Mouse (Mus musculus) ES-E14 (cell line): Measurements from ENCODE around the gene Bcas3.

Experiments
- CHD2 ChIP-seq: IDR thresholded peaks from 2 replicates; pipeline ENCODE4 v1.6.1; 2014; ENCODE audit warnings: mild to moderate bottlenecking, low read depth, low read length, inconsistent platforms
- HCFC1 ChIP-seq: IDR thresholded peaks from 2 replicates; pipeline ENCODE4 v1.6.1; 2012; ENCODE audit warnings: low read length, inconsistent platforms, borderline replicate concordance; ENCODE audit not compliant: insufficient read depth
- ZC3H11A ChIP-seq: IDR thresholded peaks from 2 replicates; pipeline ENCODE4 v1.6.1; 2012; ENCODE audit warnings: low read depth, mild to moderate bottlenecking, inconsistent platforms, low read length, borderline replicate concordance

- TF ChIP-seq HCFC1 = no peak
- no peak for TF ChIP-seq CHD2
- no peak for TF ChIP-seq ZC3H11A
Measured at GRCm38 (mm10) chr11:85660304-85660703, 307.3 kb downstream of the Bcas3 start.
